Mouse (Mus musculus): ENCODE data around the gene Arhgap30. TPM values are rescaled to one million over a fixed set of nuclear protein-coding genes. Genes with fewer than 3 reads are reported as not detected.

Gene Arhgap30
- polyA plus RNA-seq, 1 experiment from 2014 or later: 0.78 TPM

DNA sequence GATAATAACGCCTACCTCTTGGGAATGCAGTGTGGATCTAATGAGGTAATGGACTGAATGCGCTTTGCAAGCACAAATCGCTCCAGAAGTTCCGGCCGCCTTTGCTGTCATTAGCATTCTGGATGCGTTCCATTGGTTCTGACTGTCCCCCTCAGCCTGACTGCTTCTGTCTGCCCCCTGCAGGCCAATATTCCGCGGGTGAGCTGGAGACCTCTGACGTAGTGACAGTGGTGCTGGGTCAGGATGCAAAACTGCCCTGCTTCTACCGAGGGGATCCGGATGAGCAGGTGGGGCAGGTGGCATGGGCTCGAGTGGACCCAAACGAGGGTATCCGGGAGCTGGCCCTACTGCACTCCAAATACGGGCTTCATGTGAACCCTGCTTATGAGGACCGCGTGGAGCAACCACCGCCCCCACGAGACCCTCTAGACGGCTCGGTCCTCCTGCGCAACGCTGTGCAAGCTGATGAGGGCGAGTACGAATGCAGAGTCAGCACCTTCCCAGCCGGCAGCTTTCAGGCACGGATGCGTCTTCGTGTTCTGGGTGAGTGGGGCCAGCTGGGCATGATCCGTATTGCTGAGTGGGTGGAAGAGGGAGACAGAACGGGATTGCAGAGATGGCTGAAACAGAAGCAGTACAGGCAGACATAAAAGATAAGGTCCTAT, 8.7 kb upstream of the Arhgap30 start:
- H3K4me2 ChIP-seq: peak overlapping the region; percentile 68
- H3K9me3 ChIP-seq: no peaks in the 10 kb centered on the region
- no peak for ATAC-seq (ENCODE audit: extremely low read depth, insufficient number of reproducible peaks, low FRiP score, low TSS enrichment)
- H3K4me3 ChIP-seq: peak overlapping the region; percentile 41
- H3K9ac ChIP-seq: peak overlapping the region; percentile 66
- H3K4me1 ChIP-seq: peaks cover 18% of the 10 kb centered on the region
- H3K27me3 ChIP-seq (replicated peaks): peaks cover 39% of the 10 kb centered on the region
- WGBS: 3% methylated on average over 31 of the region's 31 CpGs
- H3K27ac ChIP-seq (replicated peaks): no peak overlapping the region
- H3K36me3 ChIP-seq: no peaks in the 10 kb centered on the region

DNA sequence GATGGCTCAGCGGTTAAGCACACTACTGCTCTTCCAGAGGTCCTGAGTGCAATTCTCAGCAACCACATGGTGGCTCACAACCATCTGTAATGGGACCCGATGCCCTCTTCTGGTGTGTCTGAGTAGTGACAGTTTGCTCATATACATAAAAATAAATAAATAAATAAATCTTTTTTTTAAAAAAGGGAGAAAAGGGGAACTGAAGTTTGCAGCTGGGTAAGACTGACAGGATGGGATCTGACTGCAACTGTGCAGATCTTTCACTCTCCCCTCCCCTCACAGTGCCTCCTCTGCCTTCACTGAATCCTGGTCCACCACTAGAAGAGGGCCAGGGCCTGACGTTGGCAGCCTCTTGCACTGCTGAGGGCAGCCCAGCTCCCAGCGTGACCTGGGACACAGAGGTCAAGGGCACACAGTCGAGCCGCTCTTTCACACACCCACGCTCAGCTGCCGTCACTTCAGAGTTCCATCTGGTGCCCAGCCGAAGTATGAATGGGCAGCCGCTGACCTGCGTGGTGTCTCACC, 6.6 kb upstream of the Arhgap30 start:
- no peaks in the 10 kb centered on the region for H3K9me3 ChIP-seq
- no peak overlapping the region for H3K4me2 ChIP-seq
- peaks cover 12% of the 10 kb centered on the region for H3K4me1 ChIP-seq
- peaks cover 39% of the 10 kb centered on the region for H3K27me3 ChIP-seq (replicated peaks)
- H3K27ac ChIP-seq (replicated peaks): no peak overlapping the region
- no peaks in the 10 kb centered on the region for H3K36me3 ChIP-seq
- WGBS: 75% methylated on average over 11 of the region's 11 CpGs
- no peak overlapping the region for H3K4me3 ChIP-seq
- H3K9ac ChIP-seq: no peak overlapping the region
- no peak for ATAC-seq (ENCODE audit: extremely low read depth, insufficient number of reproducible peaks, low FRiP score, low TSS enrichment)

DNA sequence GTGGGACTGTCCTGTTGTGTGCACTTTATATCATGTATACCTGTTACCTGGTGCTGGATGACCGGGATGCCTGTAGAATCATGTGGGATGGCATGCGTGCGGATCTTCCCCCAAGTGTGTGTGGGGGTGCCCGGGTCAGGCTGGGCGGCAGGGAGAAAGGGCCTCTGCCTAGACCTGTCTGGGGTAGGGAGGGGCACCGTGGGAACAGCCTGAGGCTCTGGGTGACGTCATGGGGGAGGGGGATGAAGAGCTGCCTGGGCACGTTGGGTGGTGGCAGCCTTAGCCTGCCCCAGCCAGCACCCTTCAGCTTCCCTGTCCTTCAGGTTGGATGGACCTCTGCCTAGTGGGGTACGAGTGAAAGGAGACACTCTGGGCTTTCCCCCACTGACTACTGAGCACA, 4.4 kb upstream of the Arhgap30 start:
- no peaks in the 10 kb centered on the region for H3K36me3 ChIP-seq
- no peak overlapping the region for H3K4me3 ChIP-seq
- H3K4me1 ChIP-seq: peaks cover 10% of the 10 kb centered on the region
- H3K27me3 ChIP-seq (replicated peaks): peaks cover 36% of the 10 kb centered on the region
- H3K9ac ChIP-seq: no peak overlapping the region
- H3K9me3 ChIP-seq: no peaks in the 10 kb centered on the region
- 66% methylated on average over 9 of the region's 9 CpGs for WGBS
- no peak for ATAC-seq (ENCODE audit: extremely low read depth, insufficient number of reproducible peaks, low FRiP score, low TSS enrichment)
- no peak overlapping the region for H3K27ac ChIP-seq (replicated peaks)
- H3K4me2 ChIP-seq: no peak overlapping the region

DNA sequence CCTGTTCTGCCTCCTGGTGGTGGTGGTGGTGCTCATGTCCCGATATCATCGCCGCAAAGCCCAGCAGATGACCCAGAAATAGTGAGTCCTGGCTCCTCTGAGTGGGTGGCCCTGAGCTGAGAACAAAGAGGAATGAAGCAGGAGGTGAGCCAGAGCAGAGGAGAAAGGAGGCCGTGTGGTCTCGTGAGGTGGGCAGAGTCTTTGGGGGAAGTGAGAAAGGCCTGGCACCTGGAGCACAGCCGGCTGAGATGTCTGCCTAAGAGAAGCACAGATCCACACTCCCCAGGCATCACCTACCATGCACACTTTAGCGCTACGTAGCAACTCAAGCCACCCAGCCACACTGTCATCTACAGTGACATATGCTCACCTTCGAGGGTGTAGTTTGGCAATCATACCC, 3.6 kb upstream of the Arhgap30 start:
- no peak for ATAC-seq (ENCODE audit: extremely low read depth, insufficient number of reproducible peaks, low FRiP score, low TSS enrichment)
- peaks cover 29% of the 10 kb centered on the region for H3K27me3 ChIP-seq (replicated peaks)
- H3K36me3 ChIP-seq: no peaks in the 10 kb centered on the region
- no peak overlapping the region for H3K4me3 ChIP-seq
- 59% methylated on average over 9 of the region's 9 CpGs for WGBS
- no peak overlapping the region for H3K9ac ChIP-seq
- no peak overlapping the region for H3K4me2 ChIP-seq
- H3K27ac ChIP-seq (replicated peaks): no peak overlapping the region
- no peaks in the 10 kb centered on the region for H3K9me3 ChIP-seq
- peaks cover 3% of the 10 kb centered on the region for H3K4me1 ChIP-seq

DNA sequence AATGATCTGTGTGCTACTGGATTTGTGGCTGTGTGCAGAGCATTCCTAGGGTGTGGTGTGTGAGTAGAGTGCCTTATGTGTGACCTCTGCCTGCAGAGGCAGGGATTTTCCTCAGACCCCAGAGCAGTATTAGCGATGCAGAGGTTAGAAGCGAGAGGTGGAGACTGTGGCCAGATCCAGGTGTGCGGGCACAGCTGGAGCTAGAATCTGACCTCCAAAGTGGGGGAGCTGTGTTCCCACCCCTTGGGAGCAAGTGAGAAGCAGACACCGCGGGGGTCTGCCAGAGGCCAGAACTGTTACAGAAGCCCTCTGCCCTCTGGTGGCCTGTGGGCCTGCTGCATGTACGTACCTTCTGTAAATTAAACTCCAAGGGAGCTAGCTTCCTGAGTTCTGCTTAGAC, 1.7 kb upstream of the Arhgap30 start:
- Histone ChIP-seq H3K4me2 (peak overlapping the region; percentile 62), H3K9ac (peak overlapping the region; percentile 65; the same call in 1 of the 2 replicates), H3K4me1 (no peaks in the 10 kb centered on the region), H3K27me3 (replicated peaks) (peaks cover 14% of the 10 kb centered on the region), H3K9me3 (no peaks in the 10 kb centered on the region), H3K27ac (replicated peaks) (no peak overlapping the region), H3K36me3 (no peaks in the 10 kb centered on the region), H3K4me3 (peak overlapping the region; percentile 33)
- no peak for ATAC-seq (ENCODE audit: extremely low read depth, insufficient number of reproducible peaks, low FRiP score, low TSS enrichment)
- WGBS: 12% methylated on average over 6 of the region's 6 CpGs

DNA sequence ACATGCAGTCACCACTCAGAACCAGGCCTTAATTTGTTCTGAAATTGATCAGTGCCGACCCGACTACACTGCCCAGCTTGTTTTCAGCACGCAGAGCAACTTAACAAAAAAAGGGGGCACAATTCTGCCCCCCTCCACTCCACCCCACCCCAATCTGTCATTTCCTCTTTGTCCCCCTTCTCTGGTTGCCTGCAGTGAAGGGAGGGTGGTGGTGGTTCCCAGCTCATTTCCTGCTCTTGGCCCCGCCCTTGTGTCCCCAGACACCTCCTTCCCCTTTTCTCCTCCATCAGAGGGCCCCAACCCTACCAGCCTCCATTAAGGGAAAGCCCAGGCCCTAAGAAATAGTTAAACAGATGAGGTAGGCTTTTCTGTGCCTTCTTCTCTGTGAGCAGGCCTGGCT, 1.3 kb downstream of the Arhgap30 start:
- no peak overlapping the region for H3K4me3 ChIP-seq
- H3K36me3 ChIP-seq: no peaks in the 10 kb centered on the region
- H3K4me2 ChIP-seq: no peak overlapping the region
- H3K9me3 ChIP-seq: no peaks in the 10 kb centered on the region
- ATAC-seq (ENCODE audit: extremely low read depth, insufficient number of reproducible peaks, low FRiP score, low TSS enrichment): no peak
- no peaks in the 10 kb centered on the region for H3K4me1 ChIP-seq
- WGBS: 84% methylated on average over 4 of the region's 4 CpGs
- H3K27ac ChIP-seq (replicated peaks): no peak overlapping the region
- H3K27me3 ChIP-seq (replicated peaks): 0 out of 2 replicates have a peak, but pooled peaks cover 12% of the 10 kb centered on the region
- no peak overlapping the region for H3K9ac ChIP-seq

DNA sequence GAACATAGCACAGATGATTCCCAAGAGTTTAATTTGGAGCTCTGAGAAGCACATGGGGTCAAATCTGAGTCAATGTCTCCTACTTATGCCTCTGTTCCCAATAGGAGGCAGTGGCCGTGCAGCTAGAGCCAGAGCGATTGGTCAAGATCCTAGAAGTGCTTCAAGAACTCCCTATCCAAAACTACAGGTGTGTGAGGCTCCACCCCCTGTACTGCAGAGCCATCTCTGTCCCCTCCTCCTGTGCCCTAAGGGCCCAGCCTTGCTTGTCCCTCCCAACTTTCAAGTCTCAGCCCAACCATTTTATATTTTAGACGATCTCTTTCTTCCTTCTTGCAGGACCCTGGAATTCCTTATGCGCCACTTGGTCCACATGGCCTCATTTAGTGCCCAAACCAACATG, 13.1 kb downstream of the Arhgap30 start:
- H3K4me3 ChIP-seq: no peak overlapping the region
- WGBS: 84% methylated on average over 4 of the region's 4 CpGs
- no peaks in the 10 kb centered on the region for H3K36me3 ChIP-seq
- H3K4me1 ChIP-seq: no peaks in the 10 kb centered on the region
- H3K27me3 ChIP-seq (replicated peaks): no peaks in the 10 kb centered on the region
- no peak for ATAC-seq (ENCODE audit: extremely low read depth, insufficient number of reproducible peaks, low FRiP score, low TSS enrichment)
- no peak overlapping the region for H3K9ac ChIP-seq
- no peak overlapping the region for H3K4me2 ChIP-seq
- no peaks in the 10 kb centered on the region for H3K9me3 ChIP-seq
- no peak overlapping the region for H3K27ac ChIP-seq (replicated peaks)

DNA sequence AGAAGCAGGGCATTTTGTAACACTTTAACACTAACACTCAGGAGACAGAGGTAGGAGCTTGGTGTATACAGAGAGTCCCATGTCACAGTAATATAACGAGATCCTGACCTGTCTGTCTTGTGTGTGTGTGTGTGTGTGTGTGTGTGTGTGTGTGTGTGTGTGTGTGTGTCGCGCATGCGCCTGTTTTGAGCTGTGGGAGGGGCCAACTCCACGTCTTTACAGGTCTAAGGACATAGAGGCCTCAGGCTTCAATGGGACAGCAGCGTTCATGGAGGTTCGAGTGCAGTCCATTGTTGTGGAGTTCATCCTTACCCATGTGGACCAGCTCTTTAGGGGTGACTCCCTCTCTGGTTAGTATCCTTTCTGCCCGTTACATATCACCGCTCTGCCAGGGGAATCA, 14.2 kb downstream of the Arhgap30 start:
- H3K4me2 ChIP-seq: no peak overlapping the region
- H3K27me3 ChIP-seq (replicated peaks): peaks cover 8% of the 10 kb centered on the region; the same call in 1 of the 2 replicates
- H3K27ac ChIP-seq (replicated peaks): no peak overlapping the region
- no peak overlapping the region for H3K9ac ChIP-seq
- H3K4me3 ChIP-seq: no peak overlapping the region
- no peak for ATAC-seq (ENCODE audit: extremely low read depth, insufficient number of reproducible peaks, low FRiP score, low TSS enrichment)
- no peaks in the 10 kb centered on the region for H3K36me3 ChIP-seq
- H3K9me3 ChIP-seq: no peaks in the 10 kb centered on the region
- 77% methylated on average over 8 of the region's 9 CpGs for WGBS
- H3K4me1 ChIP-seq: no peaks in the 10 kb centered on the region

DNA sequence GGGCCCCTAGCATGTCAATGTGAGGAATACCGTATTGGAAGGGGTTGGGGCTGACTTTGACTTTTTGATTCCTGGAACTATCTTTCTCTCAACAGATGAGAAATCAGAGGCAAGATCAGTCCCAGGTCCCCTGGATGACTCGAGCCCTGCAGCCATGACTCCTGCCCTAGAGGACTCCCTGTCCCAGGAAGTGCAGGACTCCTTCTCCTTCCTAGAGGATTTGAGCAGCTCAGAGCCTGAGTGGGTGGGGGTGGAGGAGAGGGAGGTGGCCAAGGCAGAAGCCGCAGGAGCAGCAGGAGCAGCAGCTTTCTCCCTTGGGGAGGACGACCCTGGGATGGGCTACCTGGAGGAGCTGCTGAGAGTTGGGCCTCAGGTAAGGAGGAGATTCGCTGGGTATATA, 18.5 kb downstream of the Arhgap30 start:
- no peaks in the 10 kb centered on the region for H3K36me3 ChIP-seq
- ATAC-seq (ENCODE audit: extremely low read depth, insufficient number of reproducible peaks, low FRiP score, low TSS enrichment): no peak
- 0 out of 2 replicates have a peak, but pooled peaks cover under 1% of the 10 kb centered on the region for H3K4me1 ChIP-seq
- no peak overlapping the region for H3K4me2 ChIP-seq
- H3K9me3 ChIP-seq: no peaks in the 10 kb centered on the region
- no peak overlapping the region for H3K27ac ChIP-seq (replicated peaks)
- no peak overlapping the region for H3K9ac ChIP-seq
- H3K4me3 ChIP-seq: no peak overlapping the region
- 71% methylated on average over 5 of the region's 5 CpGs for WGBS
- peaks cover 22% of the 10 kb centered on the region for H3K27me3 ChIP-seq (replicated peaks)

DNA sequence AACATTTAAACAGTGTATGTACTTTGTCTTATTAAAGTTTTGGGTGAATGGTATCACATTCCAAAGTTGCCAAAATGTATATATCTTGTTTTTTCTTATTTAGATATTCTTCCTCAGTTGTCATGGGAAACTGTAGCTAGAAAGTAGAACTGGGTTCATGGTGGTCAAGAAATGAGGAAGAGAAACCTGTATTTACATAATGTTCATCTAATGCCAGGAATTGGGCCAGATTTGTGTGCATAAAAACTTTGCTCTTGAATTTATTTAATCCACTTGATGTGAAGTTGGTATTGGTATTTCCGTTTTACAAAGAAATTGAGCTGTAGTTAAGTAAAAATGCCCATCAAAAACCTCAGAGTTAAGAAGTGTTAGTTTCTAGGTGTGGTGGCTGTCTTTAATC, 21.5 kb downstream of the Arhgap30 start:
- Histone ChIP-seq H3K27me3 (replicated peaks) (peaks cover 22% of the 10 kb centered on the region), H3K36me3 (peaks cover 12% of the 10 kb centered on the region), H3K27ac (replicated peaks) (no peak overlapping the region), H3K9me3 (no peaks in the 10 kb centered on the region), H3K4me1 (peaks cover 24% of the 10 kb centered on the region), H3K9ac (no peak overlapping the region), H3K4me3 (no peak overlapping the region), H3K4me2 (no peak overlapping the region)
- no peak for ATAC-seq (ENCODE audit: extremely low read depth, insufficient number of reproducible peaks, low FRiP score, low TSS enrichment)
- 74% methylated on average over 1 of the region's 1 CpGs for WGBS

DNA sequence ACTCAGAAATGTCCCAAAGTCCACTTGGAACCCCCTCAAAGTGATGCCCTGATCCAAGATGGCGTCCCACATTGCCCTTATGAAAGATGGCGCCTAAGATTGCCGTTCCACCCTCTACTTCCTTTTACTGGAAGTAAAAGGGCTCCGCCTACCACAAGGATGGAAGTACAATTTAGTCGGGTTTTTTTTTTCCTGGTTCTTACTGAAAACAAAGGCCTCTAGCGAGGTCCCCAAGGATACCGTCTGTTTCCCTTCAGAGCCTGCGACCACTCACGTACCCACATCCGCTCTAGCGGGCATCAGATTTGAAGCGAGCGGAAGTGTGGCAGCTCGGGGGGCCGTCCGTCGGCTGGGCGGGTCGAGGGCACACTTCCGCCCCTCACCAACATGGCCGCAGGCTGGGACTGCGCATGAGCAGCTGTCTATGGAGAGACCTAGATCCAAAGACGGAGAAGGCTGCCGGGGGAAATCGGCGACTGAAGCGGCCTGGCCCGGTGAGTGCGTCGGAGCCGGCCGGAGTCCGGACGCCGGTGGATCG, 22.3 kb downstream of the Arhgap30 start, which contains the start of gene Usf1:
Gene Usf1, plus strand, starts transcription at position 367 of the 538 bp plus-strand sequence.
- Histone ChIP-seq H3K27me3 (replicated peaks) (peaks cover 22% of the 10 kb centered on the region), H3K9ac (peak within 1 kb of the TSS; percentile 99), H3K4me3 (peak within 1 kb of the TSS; percentile 98), H3K36me3 (peaks cover 20% of the 10 kb centered on the region), H3K27ac (replicated peaks) (peak within 1 kb of the TSS; percentile 92), H3K4me2 (peak within 1 kb of the TSS; percentile 73), H3K9me3 (no peaks in the 10 kb centered on the region), H3K4me1 (peaks cover 24% of the 10 kb centered on the region)
- under 1% methylated on average over 36 of the region's 36 CpGs for WGBS
- ATAC-seq (ENCODE audit: extremely low read depth, insufficient number of reproducible peaks, low FRiP score, low TSS enrichment): peak; percentile 90
